Mouse (Mus musculus) right cerebral cortex, postnatal 25 days (tissue): ENCODE measurements at regions not wholly inside any gene's neighbourhood (a gene's known extent, or its start where the extent isn't known, plus 50 kb on each side); places are given as distances from the start of the nearest gene placed in this dataset.

Experiments
- DNase-seq: peaks from one replicate; pipeline ENCODE4 v3.0.0; 2022

DNA sequence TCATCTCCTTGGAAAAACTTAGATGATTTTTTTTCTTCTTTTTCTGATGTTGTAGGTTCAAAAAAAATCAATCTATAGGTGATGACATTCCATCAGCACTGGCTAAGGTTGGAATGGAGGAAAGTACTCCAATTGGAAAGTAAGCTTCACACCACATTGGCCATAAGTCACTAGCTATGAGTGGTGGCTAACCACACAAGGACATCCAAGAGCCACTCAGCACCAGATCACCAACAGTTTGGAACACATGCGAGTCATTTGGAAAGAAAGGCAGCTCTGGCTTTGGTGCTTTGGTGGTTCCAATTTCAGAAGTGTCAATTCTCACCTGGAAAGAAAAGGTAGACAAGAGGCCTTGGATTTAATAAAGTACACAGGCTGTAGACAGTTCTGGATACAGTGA, 442.5 kb upstream of the Sel1l start:
- DNase-seq = no peak

GRCm38 (mm10) chr12:92285511-92285910, 436.6 kb upstream of the Sel1l start:
- DNase-seq = no peak

DNA sequence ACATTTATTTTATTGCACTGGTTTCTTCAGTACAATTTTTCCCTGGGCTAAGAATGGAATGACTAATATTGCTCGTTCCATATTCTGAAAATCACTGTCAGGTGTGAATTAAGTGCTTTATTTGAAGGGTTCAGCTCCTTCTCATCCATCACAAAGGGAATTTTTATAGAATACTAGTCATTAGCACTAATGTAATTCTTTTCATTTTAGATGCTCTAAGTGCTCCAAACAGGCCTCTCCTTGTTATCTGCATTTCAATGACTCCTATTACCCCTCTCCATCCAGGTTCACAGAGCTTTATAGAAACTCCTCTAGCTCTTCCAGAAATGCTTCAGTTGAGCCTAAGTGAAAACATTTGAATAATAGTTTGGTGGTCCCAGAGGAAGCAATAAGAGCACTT, 431.5 kb upstream of the Sel1l start:
- DNase-seq = no peak

- DNase-seq = no peak
Observed at GRCm38 (mm10) chr12:92251962-92252361, 403.0 kb upstream of the Sel1l start.

DNA sequence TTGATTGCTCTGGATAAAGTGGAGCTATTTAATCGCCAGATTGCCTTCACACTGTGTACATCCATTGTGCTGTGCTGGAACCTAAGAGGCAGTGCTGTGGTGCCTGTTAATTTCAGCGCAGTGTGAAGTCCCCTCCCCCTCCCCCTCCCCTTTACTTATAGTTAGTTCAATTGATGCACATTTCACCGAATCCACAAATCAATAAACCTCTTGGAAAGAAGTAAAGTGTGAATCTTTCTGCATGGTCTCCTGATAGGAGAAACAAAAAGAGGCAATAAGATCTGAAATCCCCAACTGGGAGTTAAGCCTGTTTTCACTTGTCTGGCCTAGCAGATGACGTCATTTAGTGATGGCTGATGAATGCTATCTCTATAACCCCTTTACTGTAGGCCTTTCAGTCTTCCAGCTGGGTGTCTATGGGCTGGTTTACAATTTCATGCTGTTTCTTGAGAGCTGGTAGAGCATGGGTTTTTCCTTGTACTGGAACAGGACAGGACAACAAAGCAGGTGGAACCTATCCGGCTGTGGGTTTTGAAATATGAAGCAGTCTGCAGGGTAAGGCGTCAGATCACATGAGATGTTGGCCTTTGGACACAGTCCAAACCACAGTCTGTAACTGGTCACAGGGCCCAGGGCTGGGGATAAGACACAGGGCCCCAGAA, 398.0 kb upstream of the Sel1l start:
- no peak for DNase-seq

DNA sequence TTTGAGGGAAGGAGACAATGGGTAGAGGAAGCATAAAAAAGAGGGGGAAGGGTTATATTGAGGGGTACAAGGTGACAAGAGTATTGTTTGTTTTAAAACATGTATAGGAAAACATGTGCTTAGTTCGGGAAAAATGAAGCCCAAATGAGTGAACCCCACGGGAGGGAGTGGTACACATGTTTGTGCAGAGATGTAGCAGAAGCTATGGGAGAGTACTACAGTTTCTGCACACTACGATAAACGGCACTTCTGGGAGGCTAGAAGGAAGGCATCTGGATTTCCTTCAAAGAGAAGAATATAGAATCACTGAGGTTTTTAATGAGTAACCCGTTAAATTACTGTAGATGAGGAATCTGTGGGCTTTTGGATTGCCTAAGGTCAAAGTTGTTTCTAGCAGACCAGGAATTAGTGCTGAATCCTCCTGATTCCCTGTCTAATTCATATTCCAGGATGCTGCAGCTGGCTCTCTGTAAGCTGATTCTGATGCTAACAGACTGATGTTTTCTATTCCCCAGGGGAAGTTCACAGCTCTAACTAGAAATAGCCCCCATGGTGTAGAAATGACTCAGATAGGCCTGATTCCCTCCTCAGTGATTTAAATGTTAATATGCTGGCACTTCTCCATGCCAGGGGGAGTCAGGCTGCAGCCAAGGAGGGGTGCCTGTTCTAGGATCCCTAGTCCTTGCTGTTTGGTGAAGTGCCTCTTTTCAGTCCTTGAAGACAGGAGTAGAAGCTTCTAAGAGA, 391.2 kb upstream of the Sel1l start:
- DNase-seq = peak; percentile 5

DNA sequence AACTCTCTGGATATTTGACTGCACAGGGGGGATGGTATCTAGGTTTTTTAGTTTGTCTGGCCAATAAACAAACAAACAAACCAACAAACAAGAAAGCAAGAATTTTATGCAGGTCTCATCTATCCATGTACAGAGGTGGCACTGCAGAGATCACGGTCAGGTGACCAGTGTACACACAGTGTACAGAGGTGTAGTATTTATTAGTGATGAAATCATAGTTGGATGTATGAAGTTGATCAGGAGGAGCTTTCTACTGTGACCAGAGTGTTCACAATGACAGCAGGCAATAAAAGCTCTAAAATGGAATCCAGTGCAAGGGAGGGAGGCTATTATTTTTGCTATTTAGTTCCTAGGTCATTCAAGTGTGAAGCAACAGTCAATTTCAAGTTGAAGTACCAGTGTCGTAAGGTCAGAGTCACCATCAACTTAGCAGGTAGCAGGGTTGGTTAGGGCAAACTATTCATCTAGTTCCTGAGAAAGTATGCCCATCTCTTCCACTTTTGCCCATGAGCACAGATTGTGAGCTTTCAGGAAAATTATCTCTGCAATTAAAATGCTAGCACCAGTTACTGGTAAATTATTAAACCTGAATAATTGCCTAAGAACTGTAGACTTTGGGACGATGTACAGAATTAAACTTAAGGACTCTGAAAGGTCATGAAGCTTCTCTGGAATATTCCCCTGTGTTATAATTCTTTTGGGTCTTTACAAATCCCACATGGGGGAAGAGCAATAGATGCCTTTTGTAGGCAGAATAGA, 384.9 kb upstream of the Sel1l start:
- no peak for DNase-seq

DNA sequence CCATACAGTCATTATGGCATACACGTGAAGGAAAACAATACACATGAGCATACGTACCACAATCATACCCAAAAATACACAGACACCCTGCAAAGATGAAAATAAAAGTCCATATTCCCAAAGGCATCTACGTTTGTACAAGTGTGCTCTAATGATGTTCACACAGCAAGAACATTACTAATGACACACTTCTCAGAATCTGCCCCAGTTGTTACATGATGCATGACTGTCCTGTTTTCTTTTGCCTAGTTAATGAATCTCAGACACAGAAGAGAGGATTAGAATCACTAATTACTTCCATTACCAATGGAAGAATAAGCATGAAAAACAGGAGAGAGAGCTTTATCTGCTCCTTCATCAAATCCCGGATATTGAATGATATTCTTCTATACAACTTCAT, 379.6 kb upstream of the Sel1l start:
- DNase-seq = no peak

GRCm38 (mm10) chr12:92203351-92203750, 354.4 kb upstream of the Sel1l start:
- no peak for DNase-seq

GRCm38 (mm10) chr12:92200602-92201001, 351.6 kb upstream of the Sel1l start:
- no peak for DNase-seq

GRCm38 (mm10) chr12:92198738-92199477, 350.0 kb upstream of the Sel1l start:
- DNase-seq = no peak

GRCm38 (mm10) chr12:92193934-92194685, 345.2 kb upstream of the Sel1l start:
- no peak for DNase-seq

- DNase-seq = no peak
Observed at GRCm38 (mm10) chr12:92193199-92193933, 344.4 kb upstream of the Sel1l start.

DNA sequence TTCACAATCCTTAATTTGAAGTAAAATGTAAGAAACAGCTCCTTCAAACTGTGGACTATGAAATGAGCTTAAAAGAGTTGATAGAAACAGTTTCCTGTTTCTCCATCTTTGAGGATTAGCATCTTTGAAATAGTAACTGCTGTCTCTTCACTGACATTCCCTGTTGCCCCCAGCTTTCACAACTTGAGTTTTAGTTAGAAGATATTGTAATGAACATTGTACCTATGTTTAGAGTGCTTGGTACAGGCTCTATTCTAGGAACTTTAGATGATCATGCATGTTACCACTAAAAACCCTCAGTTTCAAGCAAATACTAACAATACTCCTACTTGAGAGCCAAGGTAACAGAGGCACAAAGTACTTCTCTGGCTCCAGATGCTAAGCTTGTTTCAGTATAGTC, 340.1 kb upstream of the Sel1l start:
- DNase-seq = no peak

DNA sequence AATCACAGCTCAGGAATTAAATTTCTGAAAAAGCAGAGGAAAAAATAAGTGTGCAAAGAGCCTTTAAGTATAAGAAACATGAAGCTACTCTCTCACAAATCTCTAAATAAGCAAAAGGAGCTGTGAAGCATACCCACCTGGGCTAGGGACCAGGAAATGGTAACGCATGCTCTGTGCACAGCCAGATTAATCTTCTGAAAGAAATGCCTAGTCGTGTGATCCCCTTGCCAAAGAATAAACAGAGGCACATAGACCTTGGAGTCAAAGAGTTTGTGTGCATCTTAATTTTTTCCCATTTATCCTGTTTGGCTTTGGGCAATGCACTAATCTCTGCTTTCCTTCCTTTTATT, 338.2 kb upstream of the Sel1l start:
- DNase-seq = no peak

DNA sequence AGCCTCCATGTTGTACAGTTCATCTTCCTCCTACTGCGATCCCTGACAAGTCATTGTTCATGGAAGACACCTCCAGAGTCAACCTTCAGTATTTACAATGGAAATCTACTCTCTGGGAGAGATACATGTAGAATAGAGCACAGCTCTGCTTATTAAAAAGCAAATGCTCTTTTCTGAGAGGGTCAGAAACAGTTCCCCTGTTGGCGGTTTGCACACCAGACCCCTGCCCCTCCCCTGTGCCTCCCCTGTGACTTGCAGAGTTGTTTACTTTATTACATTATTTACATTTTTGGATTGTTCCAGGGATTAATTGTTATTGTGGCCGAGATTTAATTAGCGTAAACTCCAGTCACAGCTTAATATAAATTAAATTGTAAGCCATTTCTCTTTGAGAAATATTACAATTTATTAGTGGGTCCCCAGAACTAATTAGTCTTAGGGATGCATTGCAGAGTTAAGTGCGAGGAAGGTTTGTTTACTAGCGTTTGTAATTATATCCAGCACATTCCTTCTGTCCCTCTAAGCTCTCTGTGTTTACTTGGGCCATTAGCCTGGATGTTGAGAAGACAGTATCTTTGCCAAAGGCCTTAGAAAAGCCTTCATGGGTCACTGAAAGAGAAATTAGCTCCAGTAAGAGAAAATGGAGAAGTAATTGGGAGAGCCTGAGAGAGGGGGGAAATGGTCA, 337.6 kb upstream of the Sel1l start:
- no peak for DNase-seq

DNA sequence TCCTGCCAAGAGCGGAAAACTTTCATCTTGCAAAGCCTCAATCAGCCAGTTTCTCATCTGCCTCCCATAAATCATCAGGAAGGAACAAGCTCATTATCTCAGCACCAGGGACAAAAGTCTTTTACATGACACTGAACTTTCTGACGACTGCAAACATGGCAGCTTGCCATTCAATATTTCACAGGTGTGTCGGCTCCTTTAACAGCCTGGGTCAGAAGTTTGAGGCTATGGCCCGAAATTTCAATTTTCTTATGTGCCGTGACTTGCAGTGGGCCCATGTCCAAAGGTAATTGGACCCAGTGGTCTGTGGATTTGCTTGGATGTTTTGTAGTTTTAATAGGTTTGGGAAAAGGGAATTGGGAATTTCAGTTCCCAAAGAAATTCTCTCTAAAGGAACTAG, 330.3 kb upstream of the Sel1l start:
- no peak for DNase-seq

DNA sequence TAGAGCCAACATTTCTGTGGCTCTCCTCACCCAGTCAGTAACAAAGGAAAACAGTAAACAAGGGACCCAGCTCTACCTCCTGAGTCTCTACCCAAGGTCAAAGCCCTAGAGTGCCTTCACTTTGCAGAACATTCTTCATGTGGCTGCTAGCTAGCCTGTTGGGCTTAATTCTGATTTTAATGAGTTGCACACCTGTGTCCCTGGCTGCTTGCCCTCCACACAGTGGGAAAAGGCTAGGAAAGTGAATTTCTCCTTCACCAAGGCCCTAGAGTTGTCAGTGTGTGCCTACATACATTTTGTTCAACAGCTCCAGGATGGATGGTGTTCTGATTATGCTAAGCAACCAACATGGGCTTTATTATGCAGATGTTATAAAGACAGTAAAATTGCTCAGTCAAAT, 307.8 kb upstream of the Sel1l start:
- DNase-seq = no peak

GRCm38 (mm10) chr12:92152922-92153235, 303.9 kb upstream of the Sel1l start:
- DNase-seq = no peak

DNA sequence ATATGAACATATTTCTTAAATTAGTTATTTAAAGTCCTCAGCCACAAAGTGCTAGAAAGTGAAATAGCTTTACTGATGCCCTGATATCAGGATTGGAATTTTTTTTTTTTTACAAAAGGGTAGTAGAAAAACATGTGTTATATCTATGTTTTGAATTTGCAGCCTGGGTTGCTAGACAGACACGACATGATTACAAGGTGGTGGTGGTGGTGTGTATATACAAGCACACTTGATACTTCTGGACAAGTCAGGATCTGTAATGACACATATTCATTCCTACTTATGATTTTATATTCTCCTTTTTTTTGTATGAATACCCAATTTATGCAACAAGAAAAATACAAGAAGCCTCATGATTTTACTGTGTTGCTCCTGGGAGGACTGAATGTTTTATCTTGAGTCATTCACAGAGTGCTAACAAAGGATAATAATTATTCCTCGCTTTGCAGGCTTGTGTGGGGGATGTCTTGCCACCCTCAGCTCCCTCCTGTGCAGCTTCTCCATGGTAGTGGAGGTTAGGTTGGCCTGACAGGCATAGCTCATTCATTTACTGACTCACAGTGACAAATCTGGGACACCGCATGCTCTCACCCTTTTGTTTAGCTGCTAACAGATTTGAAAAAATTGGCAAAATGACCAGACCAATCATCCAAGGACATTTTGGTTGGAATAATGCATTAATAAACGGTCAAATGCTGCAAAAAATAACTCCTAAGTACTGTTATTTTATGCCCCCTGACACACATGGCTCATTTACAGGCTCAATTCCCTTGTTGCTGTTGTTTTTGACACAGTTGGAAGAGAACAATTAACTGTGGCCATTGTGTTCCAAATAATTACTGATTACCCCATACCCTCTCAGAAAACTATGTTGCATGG, 303.3 kb upstream of the Sel1l start:
- DNase-seq = no peak
